ENCODE assay signal across 15 mouse cellular contexts in genomic region chr9:31243306-31243938, GRCm38 (mm10). TPM values are rescaled to one million over a fixed set of nuclear protein-coding genes. Genes with fewer than 3 reads are reported as not detected.
DNase-seq lines count a peak whose midpoint lies in the region; ATAC-seq lines count a peak whose summit lies in the region.
"Had no signal": no experiment of that assay in that cellular context is flagged by ENCODE, and none has a peak within 500 bp of the region (broad histone marks: within the 10 kb centered on the region; RNA-seq: fewer than 3 reads in every experiment).

No protein-coding gene starts in this region.

- no peaks in the 10 kb centered on the region for H3K27me3 ChIP-seq in intestine, embryonic 16.5 days (replicated peaks; ENCODE audit: control insufficient read depth, insufficient read depth, low read length)
- H3K27me3 ChIP-seq: heart, embryonic 15.5 days; neural tube, embryonic 15.5 days; Patski had no signal

- no peaks in the 10 kb centered on the region for H3K4me1 ChIP-seq in intestine, embryonic 16.5 days (ENCODE audit: control insufficient read depth, insufficient read depth, low read length)
- H3K4me1 ChIP-seq: limb, embryonic 10.5 days had no signal

- peak; percentile 69 for DNase-seq in adrenal gland, adult 2 months
- DNase-seq in adrenal gland, adult 18-20 months (ENCODE audit: low spot score in 2 of 2) = no peak
- peak; percentile 9 for DNase-seq in thymus, postnatal 25 days
- no peak for DNase-seq in thymus, adult 18-20 months
- DNase-seq in brain, adult 2 months (ENCODE audit: low read depth, low spot score) = peak; percentile 20
- no peak for DNase-seq in layer of hippocampus, adult 11-12 months (ENCODE audit: low spot score)
- DNase-seq: kidney, adult 11 months; midbrain, embryonic 14.5 days; right cerebral cortex, postnatal 25 days had no signal

- ATAC-seq in neutrophil, adult 5-6 weeks (ENCODE audit: extremely low read depth, insufficient number of reproducible peaks, low FRiP score, poor library complexity, severe bottlenecking) = peak; percentile 13; the same call in 1 of the 2 replicates
- no peak for ATAC-seq in intestine, embryonic 16.5 days
- ATAC-seq: Patski had no signal

- H3K27ac ChIP-seq in intestine, embryonic 16.5 days (ENCODE audit: low read length) = no peak overlapping the region
- H3K27ac ChIP-seq: heart, embryonic 15.5 days; limb, embryonic 10.5 days; neural tube, embryonic 15.5 days had no signal

- H3K9ac ChIP-seq in intestine, embryonic 16.5 days (ENCODE audit: low read depth, low read length) = no peak overlapping the region
- H3K9ac ChIP-seq: heart, embryonic 15.5 days; neural tube, embryonic 15.5 days had no signal

- no peaks in the 10 kb centered on the region for H3K9me3 ChIP-seq in intestine, embryonic 16.5 days (ENCODE audit: control insufficient read depth, low read length)
- H3K9me3 ChIP-seq: heart, embryonic 15.5 days; limb, embryonic 10.5 days; neural tube, embryonic 15.5 days had no signal

- WGBS in intestine, embryonic 16.5 days = 58% methylated on average over 18 of the region's 18 CpGs

- H3K36me3 ChIP-seq in intestine, embryonic 16.5 days (ENCODE audit: control insufficient read depth, insufficient read depth, low read length) = no peaks in the 10 kb centered on the region
- H3K36me3 ChIP-seq: heart, embryonic 15.5 days; limb, embryonic 10.5 days; neural tube, embryonic 15.5 days had no signal

- no peak overlapping the region for H3K4me2 ChIP-seq in intestine, embryonic 16.5 days (ENCODE audit: low read depth, low read length)
- H3K4me2 ChIP-seq: heart, embryonic 15.5 days; neural tube, embryonic 15.5 days had no signal

- no peak overlapping the region for H3K4me3 ChIP-seq in intestine, embryonic 16.5 days (ENCODE audit: low read length)
- H3K4me3 ChIP-seq: heart, embryonic 15.5 days; limb, embryonic 10.5 days; neural tube, embryonic 15.5 days had no signal

RNA-seq across cellular contexts. Expression of gene Aplp2, which starts 31.8 kb away (rescaled TPM):
- total RNA-seq in adrenal gland, adult 2 months (2021) = 100 to 1,000 TPM; 578 to 689 TPM
- 376 and 431 TPM in 2 replicates for polyA plus RNA-seq in adrenal gland, adult 2 months (2012; rRNA removed)
- total RNA-seq in adrenal gland, adult 18-20 months (2021) = 100 to 1,000 TPM; 676 to 807 TPM
- 59.2 and 67.0 TPM in 2 replicates for total RNA-seq in neutrophil, adult 5-6 weeks (2017)
- 203 and 204 TPM in 2 replicates for polyA plus RNA-seq in intestine, embryonic 16.5 days (2015; fragmentation: Nextera tagmentation; extraction: Ambion mirVana)

RNA-seq across cellular contexts. Expression of gene Prdm10, which starts 36.9 kb away (rescaled TPM):
- 10 to 100 TPM in 1 of 2 experiments, 1 to 10 TPM in 1; 8.4 to 11.3 TPM for total RNA-seq in adrenal gland, adult 2 months (2021)
- polyA plus RNA-seq in adrenal gland, adult 2 months (2012; rRNA removed) = 6.8 and 8.6 TPM in 2 replicates
- total RNA-seq in adrenal gland, adult 18-20 months (2021) = 1 to 10 TPM; 7.5 to 9.2 TPM
- 15.8 and 18.6 TPM in 2 replicates for total RNA-seq in neutrophil, adult 5-6 weeks (2017)
- polyA plus RNA-seq in intestine, embryonic 16.5 days (2015; fragmentation: Nextera tagmentation; extraction: Ambion mirVana) = 3.5 and 4.2 TPM in 2 replicates

Comparison
In these comparisons a context has a peak if more than half of its experiments do, and no peak if none do; other contexts are left out.
1. DNase-seq: peak in adrenal gland, adult 2 months (single experiment), thymus, postnatal 25 days (single experiment) and brain, adult 2 months (single experiment); none in adrenal gland, adult 18-20 months (0 of 2), thymus, adult 18-20 months (0 of 2) and layer of hippocampus, adult 11-12 months (single experiment).